Mouse (Mus musculus) liver, adult 2 months (tissue): Measurements from ENCODE around the gene Gcnt1. TPM values are rescaled to one million over a fixed set of nuclear protein-coding genes. Genes with fewer than 3 reads are reported as not detected.
A peak's percentile ranks its signal among the peaks of the same experiment; 100 is the strongest.

Source experiments
- DNase-seq: peaks from one replicate; pipeline ENCODE4 v3.0.0-alpha.2; 2011; ENCODE audit warnings: low read depth, low spot score; ENCODE audit errors: extremely low read depth
- H3K27ac ChIP-seq: fragments of 200-500 bp; replicated peaks from 2 replicates; pipeline ENCODE4 v1.5.1; 2012; ENCODE audit warnings: low read depth, mild to moderate bottlenecking, control low read depth, inconsistent platforms, low read length; ENCODE audit not compliant: insufficient read depth
- H3K27me3 ChIP-seq: fragments of 200-500 bp; 2 replicates; pipeline ENCODE4 v1.6.1; 2012; ENCODE audit warnings: mild to moderate bottlenecking, moderate library complexity, low read length, inconsistent platforms; ENCODE audit not compliant: control insufficient read depth, insufficient read depth
- H3K36me3 ChIP-seq: fragments of 200-500 bp; 2 replicates; pipeline ENCODE4 v1.6.1; 2012; ENCODE audit warnings: low read length, inconsistent platforms; ENCODE audit not compliant: control insufficient read depth, insufficient read depth
- H3K4me1 ChIP-seq: fragments of 200-500 bp; 2 replicates; pipeline ENCODE4 v1.6.1; 2011; ENCODE audit warnings: low read length; ENCODE audit not compliant: control insufficient read depth, insufficient read depth
- H3K4me3 ChIP-seq: fragments of 200-500 bp; 2 replicates; pipeline ENCODE4 v1.5.1; 2011; ENCODE audit warnings: low read depth, mild to moderate bottlenecking, control low read depth, low read length, moderate library complexity; ENCODE audit not compliant: insufficient read depth
- H3K79me2 ChIP-seq: fragments of 200-500 bp; 2 replicates; pipeline ENCODE4 v1.6.1; 2012; ENCODE audit warnings: inconsistent platforms, mild to moderate bottlenecking, low read length, moderate library complexity; ENCODE audit not compliant: control insufficient read depth, insufficient read depth
- H3K9ac ChIP-seq: fragments of 200-500 bp; 2 replicates; pipeline ENCODE4 v1.6.1; 2012; ENCODE audit warnings: low read depth, mild to moderate bottlenecking, control low read depth, inconsistent platforms, low read length
- CTCF ChIP-seq: fragments of 200-500 bp; IDR thresholded peaks from 2 replicates; pipeline ENCODE4 v1.5.1; 2011; ENCODE audit warnings: low read depth, low read length, control low read depth
- POLR2A ChIP-seq: fragments of 200-500 bp; IDR thresholded peaks from 2 replicates; pipeline ENCODE4 v1.6.1; 2011; ENCODE audit warnings: low read length, control low read depth; ENCODE audit not compliant: insufficient read depth; ENCODE audit errors: extremely low read depth
- WGBS: fragments of 180-500 bp; shearing (Covaris S2); methylation state at CpG from one replicate; pipeline ENCODE4 v1.1.7; 2018; 5-methylcytosine and 5-hydroxymethylcytosine counted together
- polyA plus RNA-seq: library from polyadenylated mRNA; depleted of rRNA; stranded (reverse); fragments of >200 nt; gene quantifications from 2 replicates; pipeline ENCODE4 v1.2.3, GENCODE M21; 2012
- total RNA-seq: library from RNA; depleted of rRNA; stranded (reverse); fragments of >200 nt; gene quantifications from 2 replicates; pipeline ENCODE4 v1.2.3, GENCODE M21; 2014

The Gcnt1 gene
- total and polyA plus RNA-seq, 2 experiments: 0.17 to 0.55 TPM

- H3K4me1 ChIP-seq: no peaks in the 10 kb centered on the region
- H3K27ac ChIP-seq: no peak overlapping the region
- H3K27me3 ChIP-seq: no peaks in the 10 kb centered on the region
Measured at GRCm38 (mm10) chr19:17344881-17345280, 27.8 kb downstream of the Gcnt1 start.

GRCm38 (mm10) chr19:17339563-17339962 is 33.1 kb downstream of the Gcnt1 start:
- no peak overlapping the region for H3K4me3 ChIP-seq
- DNase-seq: no peak
- no peaks in the 10 kb centered on the region for H3K36me3 ChIP-seq
- no peaks in the 10 kb centered on the region for H3K4me1 ChIP-seq
- no peaks in the 10 kb centered on the region for H3K79me2 ChIP-seq
- WGBS: 84% methylated on average over 2 of the region's 2 CpGs
- no peaks in the 10 kb centered on the region for H3K27me3 ChIP-seq
- H3K9ac ChIP-seq: no peak overlapping the region
- TF ChIP-seq POLR2A (no peak), CTCF (no peak)
- no peak overlapping the region for H3K27ac ChIP-seq

More at GRCm38 (mm10) chr19:17344881-17345280, 27.8 kb downstream of the Gcnt1 start:
- Histone ChIP-seq H3K4me3 (no peak overlapping the region), H3K9ac (no peak overlapping the region), H3K79me2 (no peaks in the 10 kb centered on the region), H3K36me3 (no peaks in the 10 kb centered on the region)
- no peak for DNase-seq
- WGBS: 80% methylated on average over 7 of the region's 7 CpGs
- TF ChIP-seq POLR2A: no peak

- no peak overlapping the region for H3K4me3 ChIP-seq
- no peak overlapping the region for H3K9ac ChIP-seq
- H3K27ac ChIP-seq: no peak overlapping the region
- DNase-seq: no peak
- no peaks in the 10 kb centered on the region for H3K79me2 ChIP-seq
- 40% methylated on average over 7 of the region's 7 CpGs for WGBS
- H3K36me3 ChIP-seq: no peaks in the 10 kb centered on the region
- H3K27me3 ChIP-seq: no peaks in the 10 kb centered on the region
- 0 out of 2 replicates have a peak, but pooled peaks cover 2% of the 10 kb centered on the region for H3K4me1 ChIP-seq
- TF ChIP-seq POLR2A (no peak), CTCF (no peak)
Measured at GRCm38 (mm10) chr19:17337057-17337679, 35.5 kb downstream of the Gcnt1 start.

- 0 out of 2 replicates have a peak, but pooled peaks cover 2% of the 10 kb centered on the region for H3K4me1 ChIP-seq
- H3K9ac ChIP-seq: no peak overlapping the region
- TF ChIP-seq POLR2A (no peak), CTCF (no peak)
- H3K36me3 ChIP-seq: no peaks in the 10 kb centered on the region
- H3K27ac ChIP-seq: no peak overlapping the region
- no peaks in the 10 kb centered on the region for H3K79me2 ChIP-seq
- H3K27me3 ChIP-seq: no peaks in the 10 kb centered on the region
- no peak overlapping the region for H3K4me3 ChIP-seq
- 70% methylated on average over 7 of the region's 7 CpGs for WGBS
- no peak for DNase-seq
Measured at GRCm38 (mm10) chr19:17336646-17337045, 36.0 kb downstream of the Gcnt1 start.

GRCm38 (mm10) chr19:17334644-17335333 is 37.9 kb downstream of the Gcnt1 start:
- Histone ChIP-seq H3K4me1 (0 out of 2 replicates have a peak, but pooled peaks cover 2% of the 10 kb centered on the region), H3K9ac (no peak overlapping the region), H3K27ac (no peak overlapping the region), H3K79me2 (no peaks in the 10 kb centered on the region), H3K27me3 (no peaks in the 10 kb centered on the region), H3K36me3 (no peaks in the 10 kb centered on the region), H3K4me3 (no peak overlapping the region)
- 78% methylated on average over 12 of the region's 12 CpGs for WGBS
- TF ChIP-seq POLR2A (no peak), CTCF (no peak)
- peak; percentile 17 for DNase-seq

GRCm38 (mm10) chr19:17333043-17333442 is 39.6 kb downstream of the Gcnt1 start:
- no peaks in the 10 kb centered on the region for H3K27me3 ChIP-seq
- no peak overlapping the region for H3K9ac ChIP-seq
- WGBS: 69% methylated on average over 7 of the region's 7 CpGs
- H3K4me3 ChIP-seq: no peak overlapping the region
- H3K4me1 ChIP-seq: 0 out of 2 replicates have a peak, but pooled peaks cover 2% of the 10 kb centered on the region
- DNase-seq: no peak
- no peaks in the 10 kb centered on the region for H3K36me3 ChIP-seq
- TF ChIP-seq POLR2A: no peak
- TF ChIP-seq CTCF: no peak
- no peak overlapping the region for H3K27ac ChIP-seq
- no peaks in the 10 kb centered on the region for H3K79me2 ChIP-seq
